Mouse (Mus musculus): ENCODE results near the gene Fgfr3. TPM values are rescaled to one million over a fixed set of nuclear protein-coding genes. Genes with fewer than 3 reads are reported as not detected.

Gene Fgfr3
- total RNA-seq, 1 experiment from 2014 or later = 2.2 TPM

- peak in 1 of 2 experiments; percentile 2; a peak in 1 of 4 replicates for ATAC-seq (replicated peaks in 1 of 2; ENCODE audit: insufficient read depth in 1 of 2, low FRiP score in 2 of 2, low TSS enrichment in 1 of 2, low read depth in 1 of 2, poor library complexity in 2 of 2, severe bottlenecking in 2 of 2)
Observed at GRCm38 (mm10) chr5:33781964-33782344, 60.5 kb downstream of the Fgfr3 start.

- peak; percentile 99 for ATAC-seq (replicated peaks in 1 of 2; ENCODE audit: insufficient read depth in 1 of 2, low FRiP score in 2 of 2, low TSS enrichment in 1 of 2, low read depth in 1 of 2, poor library complexity in 2 of 2, severe bottlenecking in 2 of 2)
Observed at GRCm38 (mm10) chr5:33782345-33782998, 61.0 kb downstream of the Fgfr3 start, which contains the start of gene Letm1. Gene Letm1 (minus strand): TSS chr5:33782817.

GRCm38 (mm10) chr5:33782999-33783390 is 61.5 kb downstream of the Fgfr3 start:
- ATAC-seq (replicated peaks in 1 of 2; ENCODE audit: insufficient read depth in 1 of 2, low FRiP score in 2 of 2, low TSS enrichment in 1 of 2, low read depth in 1 of 2, poor library complexity in 2 of 2, severe bottlenecking in 2 of 2) = peak in 1 of 2 experiments; percentile 13; a peak in 2 of 4 replicates

Other genes with a start within 250 kb of the Fgfr3 start
- 13.3 and 18.6 TPM in 2 replicates for gene Fam53a, start 92.0 kb upstream of the Fgfr3 start, total RNA-seq (2017)
- 0.20 and 0.81 TPM in 2 replicates for gene Gm9903, start 91.7 kb upstream of the Fgfr3 start, total RNA-seq (2017)
- gene Slbp, start 69.1 kb upstream of the Fgfr3 start, total RNA-seq (2017) = 220 and 242 TPM in 2 replicates
- 103 and 133 TPM in 2 replicates for gene Tacc3, start 63.5 kb upstream of the Fgfr3 start, total RNA-seq (2017)
- gene Tmem129, start 63.3 kb upstream of the Fgfr3 start, total RNA-seq (2017) = 18.3 and 23.0 TPM in 2 replicates
- gene Letm1, start 61.1 kb downstream of the Fgfr3 start, total RNA-seq (2017) = 19.7 and 20.8 TPM in 2 replicates
- 110 and 126 TPM in 2 replicates for gene Nsd2, start 99.1 kb downstream of the Fgfr3 start, total RNA-seq (2017)
- 29.4 and 30.5 TPM in 2 replicates for gene Nelfa, start 214.7 kb downstream of the Fgfr3 start, total RNA-seq (2017)

Data from hematopoietic stem cell, adult 5-6 weeks (primary cell).